Mouse (Mus musculus) kidney, embryonic 15.5 days (tissue): ENCODE measurements around the gene Nuak1. TPM values are rescaled to one million over a fixed set of nuclear protein-coding genes. Genes with fewer than 3 reads are reported as not detected.

Source experiments
- ATAC-seq: fragments of 200-750 bp; cut with Nextera tagmentation; replicated peaks from 2 replicates; pipeline ENCODE4 v1.8.0; 2017; ENCODE audit warnings: moderate TSS enrichment; ENCODE audit not compliant: low FRiP score
- H3K27ac ChIP-seq: fragments of 300-500 bp; sonication (generic); 2 replicates; pipeline ENCODE4 v1.5.1; 2015; ENCODE audit warnings: mild to moderate bottlenecking, inconsistent platforms
- H3K27me3 ChIP-seq: fragments of 300-500 bp; sonication (generic); 2 replicates; pipeline ENCODE4 v1.6.1; 2015; ENCODE audit warnings: inconsistent platforms
- H3K36me3 ChIP-seq: fragments of 300-500 bp; sonication (generic); 2 replicates; pipeline ENCODE4 v1.6.1; 2015; ENCODE audit warnings: inconsistent platforms
- H3K4me1 ChIP-seq: fragments of 300-500 bp; sonication (generic); 2 replicates; pipeline ENCODE4 v1.6.1; 2015; ENCODE audit warnings: inconsistent platforms
- H3K4me2 ChIP-seq: fragments of 300-500 bp; sonication (generic); 2 replicates; pipeline ENCODE4 v1.6.1; 2015; ENCODE audit warnings: moderate library complexity, mild to moderate bottlenecking, inconsistent platforms
- H3K4me3 ChIP-seq: fragments of 300-500 bp; sonication (generic); replicated peaks from 2 replicates; pipeline ENCODE4 v1.5.1; 2015; ENCODE audit warnings: mild to moderate bottlenecking, inconsistent platforms
- H3K9ac ChIP-seq: fragments of 300-500 bp; sonication (generic); 2 replicates; pipeline ENCODE4 v1.6.1; 2015; ENCODE audit warnings: mild to moderate bottlenecking, inconsistent platforms
- H3K9me3 ChIP-seq: fragments of 300-500 bp; sonication (generic); replicated peaks from 2 replicates; pipeline ENCODE4 v1.6.1; 2016; ENCODE audit warnings: inconsistent platforms
- WGBS: fragments of 180-500 bp; shearing (Covaris S2); methylation state at CpG from one replicate; pipeline ENCODE4 v1.1.7; 2015; ENCODE audit warnings: mixed read lengths; 5-methylcytosine and 5-hydroxymethylcytosine counted together
- polyA plus RNA-seq: library from polyadenylated mRNA; unstranded; fragments of >200 nt; fragmentation: Nextera tagmentation; extraction: Ambion mirVana; gene quantifications from 2 replicates; pipeline ENCODE4 v1.2.1, GENCODE M21; 2015

Gene Nuak1
- polyA plus RNA-seq, 1 experiment from 2014 or later: 3.0 TPM

- Histone ChIP-seq H3K27me3 (no peaks in the 10 kb centered on the region), H3K4me1 (peaks cover 11% of the 10 kb centered on the region; the same call in 1 of the 2 replicates), H3K9ac (no peak overlapping the region), H3K36me3 (no peaks in the 10 kb centered on the region), H3K9me3 (no peaks in the 10 kb centered on the region), H3K27ac (peak overlapping the region; percentile 22; the same call in 1 of the 2 replicates), H3K4me2 (no peak overlapping the region), H3K4me3 (no peak overlapping the region)
- 31% methylated on average over 6 of the region's 6 CpGs for WGBS
- ATAC-seq: peak; percentile 67
Measured at GRCm38 (mm10) chr10:84467555-84468164, 27.3 kb upstream of the Nuak1 start.

GRCm38 (mm10) chr10:84465511-84465910 is 25.1 kb upstream of the Nuak1 start:
- Histone ChIP-seq H3K36me3 (no peaks in the 10 kb centered on the region), H3K4me2 (no peak overlapping the region), H3K27ac (no peak overlapping the region), H3K9ac (no peak overlapping the region), H3K9me3 (no peaks in the 10 kb centered on the region), H3K4me3 (no peak overlapping the region), H3K4me1 (peaks cover 11% of the 10 kb centered on the region; the same call in 1 of the 2 replicates), H3K27me3 (no peaks in the 10 kb centered on the region)
- WGBS: 60% methylated on average over 4 of the region's 4 CpGs
- no peak for ATAC-seq

GRCm38 (mm10) chr10:84460420-84461101 is 20.2 kb upstream of the Nuak1 start:
- Histone ChIP-seq H3K27me3 (no peaks in the 10 kb centered on the region), H3K36me3 (no peaks in the 10 kb centered on the region), H3K27ac (no peak overlapping the region), H3K4me2 (no peak overlapping the region), H3K9me3 (no peaks in the 10 kb centered on the region), H3K9ac (no peak overlapping the region), H3K4me3 (no peak overlapping the region), H3K4me1 (peaks cover 15% of the 10 kb centered on the region; the same call in 1 of the 2 replicates)
- 62% methylated on average over 8 of the region's 8 CpGs for WGBS
- ATAC-seq: no peak

DNA sequence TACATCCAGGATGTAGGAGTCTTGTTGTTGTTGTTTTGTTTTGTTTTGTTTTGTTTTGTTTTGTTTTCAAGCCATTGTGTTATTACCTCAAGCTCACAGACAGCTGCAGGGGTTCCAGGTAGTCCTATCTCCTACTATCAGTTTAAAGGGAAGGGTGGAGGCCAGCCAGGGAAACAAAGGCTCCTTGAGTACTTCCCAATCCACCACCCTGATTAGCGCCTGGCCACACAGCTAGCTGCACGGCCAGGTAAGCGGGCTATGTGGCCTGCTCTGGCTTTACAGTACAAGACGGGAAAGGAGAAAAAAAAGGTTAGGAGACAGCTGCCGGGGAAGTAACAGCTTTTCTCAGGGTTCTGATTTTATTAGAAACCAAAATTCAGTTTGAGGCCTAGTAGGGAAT is 17.7 kb upstream of the Nuak1 start:
- no peak for ATAC-seq
- Histone ChIP-seq H3K4me2 (no peak overlapping the region), H3K9me3 (no peaks in the 10 kb centered on the region), H3K4me1 (peaks cover 15% of the 10 kb centered on the region; the same call in 1 of the 2 replicates), H3K9ac (no peak overlapping the region), H3K27ac (no peak overlapping the region), H3K27me3 (no peaks in the 10 kb centered on the region), H3K36me3 (no peaks in the 10 kb centered on the region), H3K4me3 (no peak overlapping the region)
- 85% methylated on average over 5 of the region's 5 CpGs for WGBS

DNA sequence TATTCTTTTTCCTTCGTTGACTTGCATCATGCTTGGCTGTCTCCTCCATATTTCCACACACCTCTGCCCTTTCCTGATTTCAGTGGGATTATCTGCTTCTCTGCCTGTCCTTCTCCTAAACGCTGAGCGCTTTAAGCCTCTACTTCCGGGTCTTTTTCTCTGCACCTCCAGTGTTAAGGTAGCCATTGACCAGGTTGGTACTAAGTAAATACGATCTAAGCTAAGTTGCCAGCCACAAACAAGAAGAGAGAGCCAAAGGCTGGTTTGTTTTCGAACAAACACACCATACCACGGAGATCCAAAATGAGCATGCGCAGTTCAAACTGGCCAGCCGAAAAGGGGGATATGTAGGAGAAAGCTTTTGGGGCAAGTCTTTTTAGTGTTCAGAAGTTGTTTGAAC is 17.1 kb upstream of the Nuak1 start:
- no peaks in the 10 kb centered on the region for H3K36me3 ChIP-seq
- peaks cover 15% of the 10 kb centered on the region; the same call in 1 of the 2 replicates for H3K4me1 ChIP-seq
- H3K27ac ChIP-seq: 0 out of 2 replicates have a peak overlapping the region, but pooled peaks have one; percentile 28
- no peak for ATAC-seq
- WGBS: 89% methylated on average over 9 of the region's 9 CpGs
- H3K4me2 ChIP-seq: no peak overlapping the region
- H3K27me3 ChIP-seq: no peaks in the 10 kb centered on the region
- H3K9ac ChIP-seq: no peak overlapping the region
- no peaks in the 10 kb centered on the region for H3K9me3 ChIP-seq
- H3K4me3 ChIP-seq: no peak overlapping the region

GRCm38 (mm10) chr10:84456632-84457320 is 16.4 kb upstream of the Nuak1 start:
- WGBS: 45% methylated on average over 9 of the region's 9 CpGs
- Histone ChIP-seq H3K4me3 (no peak overlapping the region), H3K27ac (peak overlapping the region; percentile 28), H3K4me2 (no peak overlapping the region), H3K9me3 (no peaks in the 10 kb centered on the region), H3K27me3 (no peaks in the 10 kb centered on the region), H3K4me1 (peaks cover 15% of the 10 kb centered on the region; the same call in 1 of the 2 replicates), H3K36me3 (no peaks in the 10 kb centered on the region), H3K9ac (no peak overlapping the region)
- ATAC-seq: no peak; the same call in 1 of the 2 replicates

DNA sequence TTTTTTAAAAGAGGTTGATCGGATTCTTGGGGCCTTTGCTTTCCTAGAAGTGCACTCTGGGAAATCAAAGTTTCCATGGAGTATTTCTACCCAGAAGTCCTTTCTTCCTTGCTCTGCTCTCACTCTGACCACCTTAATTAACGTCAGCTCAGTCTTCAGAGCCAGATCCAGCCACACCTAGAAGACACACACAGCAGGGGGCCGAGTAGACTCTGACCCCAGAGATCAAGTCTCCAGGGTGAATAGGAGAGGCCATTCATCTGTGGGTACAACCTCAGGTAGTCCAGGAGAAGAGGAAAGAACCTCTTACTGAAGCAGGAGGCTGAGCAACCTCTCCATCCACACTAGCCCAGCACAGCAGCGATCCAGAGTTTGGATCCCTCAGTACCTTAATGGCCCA is 11.5 kb upstream of the Nuak1 start:
- Histone ChIP-seq H3K4me2 (no peak overlapping the region), H3K4me1 (peaks cover 27% of the 10 kb centered on the region), H3K4me3 (no peak overlapping the region), H3K27me3 (no peaks in the 10 kb centered on the region), H3K9ac (no peak overlapping the region), H3K27ac (no peak overlapping the region), H3K9me3 (no peaks in the 10 kb centered on the region), H3K36me3 (no peaks in the 10 kb centered on the region)
- no peak for ATAC-seq
- WGBS: 75% methylated on average over 4 of the region's 4 CpGs

- Histone ChIP-seq H3K36me3 (no peaks in the 10 kb centered on the region), H3K27ac (no peak overlapping the region), H3K9ac (no peak overlapping the region), H3K27me3 (no peaks in the 10 kb centered on the region), H3K4me1 (peaks cover 19% of the 10 kb centered on the region), H3K4me3 (no peak overlapping the region), H3K9me3 (no peaks in the 10 kb centered on the region), H3K4me2 (no peak overlapping the region)
- WGBS: 3% methylated on average over 10 of the region's 10 CpGs
- ATAC-seq: peak; percentile 78
Measured at GRCm38 (mm10) chr10:84450654-84451053, 10.3 kb upstream of the Nuak1 start.

- peaks cover 19% of the 10 kb centered on the region for H3K4me1 ChIP-seq
- peak; percentile 52; the same call in 1 of the 2 replicates for ATAC-seq
- no peak overlapping the region for H3K4me3 ChIP-seq
- WGBS: 55% methylated on average over 8 of the region's 8 CpGs
- H3K36me3 ChIP-seq: no peaks in the 10 kb centered on the region
- H3K9me3 ChIP-seq: no peaks in the 10 kb centered on the region
- no peaks in the 10 kb centered on the region for H3K27me3 ChIP-seq
- no peak overlapping the region for H3K4me2 ChIP-seq
- no peak overlapping the region for H3K9ac ChIP-seq
- H3K27ac ChIP-seq: no peak overlapping the region
Measured at GRCm38 (mm10) chr10:84449733-84450132, 9.3 kb upstream of the Nuak1 start.

DNA sequence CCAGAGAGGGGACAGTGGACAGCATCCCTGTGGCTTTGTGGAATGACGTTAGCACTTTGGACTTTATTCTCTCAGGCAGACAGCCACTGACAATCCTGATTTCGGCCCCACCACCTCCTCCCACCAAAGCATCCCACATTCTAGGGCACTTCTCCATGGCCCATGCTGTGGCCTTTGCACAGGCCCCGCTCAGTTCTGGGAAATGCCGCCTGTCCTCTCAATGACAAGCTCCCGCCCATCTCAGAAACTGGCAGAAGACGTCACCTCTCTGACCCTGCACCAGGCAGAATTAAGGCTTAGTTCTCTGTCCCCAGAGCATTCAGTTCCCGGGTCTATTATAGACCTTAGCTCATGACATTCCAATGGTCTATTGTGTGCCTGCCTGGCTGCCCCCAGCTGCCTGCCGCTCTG is 7.0 kb upstream of the Nuak1 start:
- H3K9me3 ChIP-seq: no peaks in the 10 kb centered on the region
- H3K36me3 ChIP-seq: no peaks in the 10 kb centered on the region
- no peak overlapping the region for H3K4me2 ChIP-seq
- no peak for ATAC-seq
- peaks cover 33% of the 10 kb centered on the region for H3K4me1 ChIP-seq
- no peaks in the 10 kb centered on the region for H3K27me3 ChIP-seq
- no peak overlapping the region for H3K4me3 ChIP-seq
- WGBS: 47% methylated on average over 8 of the region's 8 CpGs
- H3K9ac ChIP-seq: no peak overlapping the region
- H3K27ac ChIP-seq: no peak overlapping the region

DNA sequence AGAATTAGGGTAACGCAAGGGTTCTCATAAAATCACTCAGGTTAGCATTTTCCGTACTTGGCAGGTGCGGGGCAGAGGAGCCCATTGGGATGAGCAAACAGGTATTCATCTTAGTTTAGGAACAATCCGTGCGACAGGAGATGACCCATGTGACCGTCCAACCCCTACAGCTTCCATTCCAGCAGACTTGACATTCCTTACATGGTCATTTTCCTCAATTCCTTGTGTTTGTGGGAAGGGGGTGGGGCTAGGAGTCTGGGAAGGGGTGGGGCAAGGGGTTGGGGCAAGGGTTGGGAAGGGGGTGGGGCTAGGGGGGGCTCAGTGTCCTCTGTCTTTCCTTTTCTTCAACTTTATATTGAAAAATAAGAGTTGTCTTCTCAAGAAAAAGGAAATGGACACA is 6.3 kb upstream of the Nuak1 start:
- no peaks in the 10 kb centered on the region for H3K9me3 ChIP-seq
- no peak overlapping the region for H3K4me2 ChIP-seq
- 94% methylated on average over 6 of the region's 6 CpGs for WGBS
- H3K9ac ChIP-seq: no peak overlapping the region
- no peak overlapping the region for H3K4me3 ChIP-seq
- H3K27ac ChIP-seq: no peak overlapping the region
- H3K4me1 ChIP-seq: peaks cover 40% of the 10 kb centered on the region
- H3K27me3 ChIP-seq: no peaks in the 10 kb centered on the region
- ATAC-seq: no peak
- no peaks in the 10 kb centered on the region for H3K36me3 ChIP-seq

GRCm38 (mm10) chr10:84444396-84444795 is 4.0 kb upstream of the Nuak1 start:
- no peaks in the 10 kb centered on the region for H3K27me3 ChIP-seq
- no peak overlapping the region for H3K27ac ChIP-seq
- no peak for ATAC-seq
- WGBS: 80% methylated on average over 9 of the region's 9 CpGs
- no peak overlapping the region for H3K9ac ChIP-seq
- peaks cover 41% of the 10 kb centered on the region for H3K4me1 ChIP-seq
- no peak overlapping the region for H3K4me2 ChIP-seq
- H3K9me3 ChIP-seq: no peaks in the 10 kb centered on the region
- no peak overlapping the region for H3K4me3 ChIP-seq
- H3K36me3 ChIP-seq: no peaks in the 10 kb centered on the region
